In genomic region chr2:168586512-168586911, GRCm38 (mm10) we compare ENCODE assay signal across 19 mouse cellular contexts. TPM values are rescaled to one million over a fixed set of nuclear protein-coding genes. Genes with fewer than 3 reads are reported as not detected.
DNase-seq lines count a peak whose midpoint lies in the region; ATAC-seq and TF ChIP-seq lines count a peak whose summit lies in the region.
"Had no signal": no experiment of that assay in that cellular context is flagged by ENCODE, and none has a peak within 500 bp of the region (broad histone marks: within the 10 kb centered on the region; RNA-seq: fewer than 3 reads in every experiment).

No protein-coding gene starts in this region.

- H3K36me3 ChIP-seq in kidney, embryonic 15.5 days, result no peaks in the 10 kb centered on the region
- H3K36me3 ChIP-seq in heart, embryonic 14.5 days (ENCODE audit: control insufficient read depth, insufficient read depth, low read length), result no peaks in the 10 kb centered on the region
- H3K36me3 ChIP-seq in kidney, postnatal 0 days (ENCODE audit: insufficient read depth, low read length), result no peaks in the 10 kb centered on the region
- H3K36me3 ChIP-seq: embryonic facial prominence, embryonic 15.5 days; G1E; hindbrain, embryonic 13.5 days; limb, embryonic 12.5 days; liver, embryonic 13.5 days; lung, embryonic 15.5 days; midbrain, embryonic 12.5 days; neural tube, embryonic 13.5 days had no signal

- 82% methylated on average over 12 of the region's 12 CpGs for WGBS in kidney, embryonic 15.5 days
- WGBS in heart, embryonic 14.5 days, result 36% methylated on average over 12 of the region's 12 CpGs
- 72% methylated on average over 12 of the region's 12 CpGs for WGBS in kidney, postnatal 0 days

- no peak overlapping the region for H3K4me2 ChIP-seq in kidney, embryonic 15.5 days
- H3K4me2 ChIP-seq in heart, embryonic 14.5 days (ENCODE audit: low read length), result peak overlapping the region; percentile 31; the same call in 1 of the 2 replicates
- no peak overlapping the region for H3K4me2 ChIP-seq in kidney, postnatal 0 days (ENCODE audit: low read length)
- H3K4me2 ChIP-seq: embryonic facial prominence, embryonic 15.5 days; hindbrain, embryonic 13.5 days; limb, embryonic 12.5 days; liver, embryonic 13.5 days; lung, embryonic 15.5 days; midbrain, embryonic 12.5 days; neural tube, embryonic 13.5 days had no signal

- no peak overlapping the region for H3K9ac ChIP-seq in kidney, embryonic 15.5 days
- peak overlapping the region; percentile 18; the same call in 1 of the 2 replicates for H3K9ac ChIP-seq in heart, embryonic 14.5 days (ENCODE audit: low read length)
- no peak overlapping the region for H3K9ac ChIP-seq in kidney, postnatal 0 days (ENCODE audit: low read depth, low read length)
- H3K9ac ChIP-seq: embryonic facial prominence, embryonic 15.5 days; hindbrain, embryonic 13.5 days; limb, embryonic 12.5 days; liver, embryonic 13.5 days; lung, embryonic 15.5 days; midbrain, embryonic 12.5 days; neural tube, embryonic 13.5 days had no signal

- peaks cover 66% of the 10 kb centered on the region for H3K4me1 ChIP-seq in kidney, embryonic 15.5 days
- peaks cover 49 to 79% of the 10 kb centered on the region in 2 experiments for H3K4me1 ChIP-seq in heart, embryonic 14.5 days (ENCODE audit: control insufficient read depth in 2 of 2, insufficient read depth in 2 of 2, low read length in 2 of 2)
- H3K4me1 ChIP-seq in kidney, postnatal 0 days (replicated peaks; ENCODE audit: insufficient read depth, low read length), result peaks cover 16% of the 10 kb centered on the region

- H3K27ac ChIP-seq in kidney, embryonic 15.5 days, result 0 out of 2 replicates have a peak overlapping the region, but pooled peaks have one; percentile 56
- peak overlapping the region; percentile 87 to 92; a peak in 3 of 4 replicates for H3K27ac ChIP-seq in heart, embryonic 14.5 days (replicated peaks in 1 of 2; ENCODE audit: control insufficient read depth in 1 of 2, insufficient read depth in 1 of 2, low read depth in 2 of 2, low read length in 2 of 2)
- H3K27ac ChIP-seq in kidney, postnatal 0 days, result 0 out of 2 replicates have a peak overlapping the region, but pooled peaks have one; percentile 13
- H3K27ac ChIP-seq: embryonic facial prominence, embryonic 15.5 days; hindbrain, embryonic 13.5 days; layer of hippocampus, adult 2 months; limb, embryonic 12.5 days; liver, embryonic 13.5 days; lung, embryonic 15.5 days; midbrain, embryonic 12.5 days; neural tube, embryonic 13.5 days had no signal

- no peak for DNase-seq in kidney, adult 9 months
- no peak for DNase-seq in kidney, postnatal 0 days (ENCODE audit: low spot score)
- DNase-seq in right cerebral cortex, adult 2 months (ENCODE audit: low spot score in 2 of 2), result no peak
- no peak for DNase-seq in thymus, postnatal 14 days
- DNase-seq in thymus, postnatal 36 days, result no peak
- DNase-seq: embryo, embryonic 11 days; gastrocnemius, postnatal 36 days; liver, embryonic 13.5 days; right cerebral cortex, postnatal 14 days had no signal

- no peak for TF ChIP-seq CTCF in kidney, postnatal 0 days (IDR thresholded peaks at IDR 0.05; ENCODE audit: low read depth)

- H3K27me3 ChIP-seq in kidney, embryonic 15.5 days, result peaks cover 28% of the 10 kb centered on the region
- H3K27me3 ChIP-seq in heart, embryonic 14.5 days (ENCODE audit: control insufficient read depth, insufficient read depth, low read length), result peaks cover 11% of the 10 kb centered on the region
- no peaks in the 10 kb centered on the region for H3K27me3 ChIP-seq in kidney, postnatal 0 days (ENCODE audit: insufficient read depth, low read length)

- ATAC-seq in kidney, embryonic 15.5 days (replicated peaks; ENCODE audit: low FRiP score), result no peak
- no peak for ATAC-seq in heart, embryonic 14.5 days (ENCODE audit: insufficient number of reproducible peaks, insufficient read depth, low FRiP score, low read depth)
- no peak for ATAC-seq in kidney, postnatal 0 days (replicated peaks; ENCODE audit: low FRiP score, low read depth)

- no peak overlapping the region for H3K4me3 ChIP-seq in kidney, embryonic 15.5 days (replicated peaks)
- H3K4me3 ChIP-seq in heart, embryonic 14.5 days (ENCODE audit: control insufficient read depth in 1 of 2, insufficient read depth in 1 of 2, low read depth in 1 of 2, low read length in 2 of 2), result no peak overlapping the region
- no peak overlapping the region for H3K4me3 ChIP-seq in kidney, postnatal 0 days (replicated peaks; ENCODE audit: low read depth, low read length)
- H3K4me3 ChIP-seq: embryonic facial prominence, embryonic 15.5 days; hindbrain, embryonic 13.5 days; layer of hippocampus, adult 2 months; limb, embryonic 12.5 days; liver, embryonic 13.5 days; lung, embryonic 15.5 days; midbrain, embryonic 12.5 days; neural tube, embryonic 13.5 days had no signal

- no peaks in the 10 kb centered on the region for H3K9me3 ChIP-seq in kidney, embryonic 15.5 days (replicated peaks)
- no peaks in the 10 kb centered on the region for H3K9me3 ChIP-seq in heart, embryonic 14.5 days (ENCODE audit: control insufficient read depth, low read length)
- H3K9me3 ChIP-seq in kidney, postnatal 0 days (replicated peaks; ENCODE audit: low read length), result no peaks in the 10 kb centered on the region
- H3K9me3 ChIP-seq: embryonic facial prominence, embryonic 15.5 days; hindbrain, embryonic 13.5 days; limb, embryonic 12.5 days; liver, embryonic 13.5 days; lung, embryonic 15.5 days; midbrain, embryonic 12.5 days; neural tube, embryonic 13.5 days had no signal

RNA-seq across cellular contexts. Expression of gene Nfatc2, which starts 14.9 kb away (rescaled TPM):
- 2.5 and 2.6 TPM in 2 replicates for polyA plus RNA-seq in kidney, embryonic 15.5 days (2015; fragmentation: Nextera tagmentation; extraction: Ambion mirVana)
- 13.0 and 13.2 TPM in 2 replicates for polyA plus RNA-seq in heart, embryonic 14.5 days (2014; fragmentation: Nextera tagmentation; extraction: Ambion mirVana)
- 2.0 TPM in 2 replicates for polyA plus RNA-seq in kidney, postnatal 0 days (2015; fragmentation: Nextera tagmentation; extraction: Ambion mirVana)
- polyA plus RNA-seq: G1E had no signal

Comparison
In these comparisons a context has a peak if more than half of its experiments do, and no peak if none do; other contexts are left out.
1. H3K27ac ChIP-seq: peak in every context shown above with its lines; median percentile 90 in heart, embryonic 14.5 days; 56 in kidney, embryonic 15.5 days; 13 in kidney, postnatal 0 days.